Mouse (Mus musculus): Measurements from ENCODE around the gene Lrr1. TPM values are rescaled to one million over a fixed set of nuclear protein-coding genes. Genes with fewer than 3 reads are reported as not detected.

Gene Lrr1
- total and polyA plus RNA-seq, 3 experiments: 9.2 to 35.0 (median 23.8) TPM

DNA sequence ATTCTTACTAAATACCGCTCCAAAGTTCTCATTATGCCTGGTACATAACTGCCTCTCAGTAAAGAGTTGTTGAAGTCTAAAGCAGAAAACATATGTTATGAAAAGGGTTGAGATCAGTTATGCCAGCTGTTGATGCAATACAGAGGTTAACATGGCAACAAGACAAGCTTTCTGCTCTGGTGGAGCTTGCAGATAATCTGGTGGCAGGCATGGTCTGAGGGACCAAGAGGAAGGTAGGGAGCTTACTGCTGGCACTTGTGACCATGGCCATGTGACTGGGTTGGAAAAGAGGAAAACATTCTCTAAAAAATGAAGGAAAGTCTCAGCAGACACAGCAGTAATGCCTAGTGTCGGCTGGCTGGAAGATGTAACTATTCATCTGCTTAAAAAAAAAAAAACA lies 2.7 kb downstream of the Lrr1 start:
- no peak overlapping the region for H3K4me3 ChIP-seq (replicated peaks in 1 of 3; ENCODE audit: low read depth in 2 of 3, low read length in 2 of 3, poor library complexity in 1 of 3)
- H3K4me1 ChIP-seq (ENCODE audit: control insufficient read depth in 1 of 2, insufficient read depth in 2 of 2): peaks cover 3 to 20% of the 10 kb centered on the region in 2 experiments
- no peak overlapping the region for H3K27ac ChIP-seq (ENCODE audit: insufficient read depth, low read depth)
- no peaks in the 10 kb centered on the region for H3K27me3 ChIP-seq (replicated peaks)
- dilution Hi-C loops (cut with MboI; ENCODE audit: extremely low pct_ligation_motif_present, extremely low pct_unique_long_range_greater_than_20kb, low sequenced_read_pairs) (no loop called here), in situ Hi-C loops (cut with MboI; ENCODE audit: low pct_ligation_motif_present, low pct_unique_long_range_greater_than_20kb, low sequenced_read_pairs) (no loop called here)
- H3K36me3 ChIP-seq (replicated peaks in 1 of 2; ENCODE audit: control insufficient read depth in 1 of 2, insufficient read depth in 1 of 2, low read length in 1 of 2): peaks cover 15 to 41% of the 10 kb centered on the region in 2 experiments
- H3K79me2 ChIP-seq (replicated peaks; ENCODE audit: control insufficient read depth, extremely low read depth, insufficient read depth, poor library complexity, severe bottlenecking): peaks cover 18% of the 10 kb centered on the region
- H3K9ac ChIP-seq (ENCODE audit: insufficient read depth, low read depth): no peak overlapping the region
- H3K4me2 ChIP-seq (ENCODE audit: insufficient read depth, low read depth, poor library complexity, severe bottlenecking): no peak overlapping the region
- no peaks in the 10 kb centered on the region for H3K9me3 ChIP-seq (replicated peaks; ENCODE audit: low read length)
- TF ChIP-seq ZKSCAN1 (IDR thresholded peaks at IDR 0.05; ENCODE audit: borderline replicate concordance, low read depth, low read length) (no peak), ZMIZ1 (IDR thresholded peaks at IDR 0.05; ENCODE audit: low read depth, low read length) (no peak), POLR2A (IDR thresholded peaks at IDR 0.05; ENCODE audit: low read depth, low read length) (no peak), USF2 (conservative IDR thresholded peaks at IDR 0.05; ENCODE audit: low read depth, low read length) (no peak), UBTF (IDR thresholded peaks at IDR 0.05; ENCODE audit: low read depth, low read length) (no peak), MYC (IDR thresholded peaks at IDR 0.05; ENCODE audit: low read depth, low read length) (no peak), GABPA (IDR thresholded peaks at IDR 0.05; ENCODE audit: insufficient replicate concordance, low read depth, low read length) (no peak), POLR2AphosphoS2 (IDR thresholded peaks at IDR 0.05; ENCODE audit: low read depth, low read length) (no peak), JUND (conservative IDR thresholded peaks at IDR 0.05; ENCODE audit: low read depth, low read length) (no peak), EP300 (IDR thresholded peaks at IDR 0.05; ENCODE audit: low read length) (no peak), RAD21 (IDR thresholded peaks at IDR 0.05; ENCODE audit: low read depth, low read length) (no peak), JUN (IDR thresholded peaks at IDR 0.05; ENCODE audit: insufficient read depth, low read depth, low read length) (no peak), ZC3H11A (IDR thresholded peaks at IDR 0.05; ENCODE audit: low read depth, low read length) (no peak), E2F4 (IDR thresholded peaks at IDR 0.05; ENCODE audit: insufficient replicate concordance, low read depth, low read length) (no peak), MEF2A (IDR thresholded peaks at IDR 0.05; ENCODE audit: borderline replicate concordance, low read depth, low read length) (no peak)
- DNase-seq (ENCODE audit: extremely low read depth): no peak

DNA sequence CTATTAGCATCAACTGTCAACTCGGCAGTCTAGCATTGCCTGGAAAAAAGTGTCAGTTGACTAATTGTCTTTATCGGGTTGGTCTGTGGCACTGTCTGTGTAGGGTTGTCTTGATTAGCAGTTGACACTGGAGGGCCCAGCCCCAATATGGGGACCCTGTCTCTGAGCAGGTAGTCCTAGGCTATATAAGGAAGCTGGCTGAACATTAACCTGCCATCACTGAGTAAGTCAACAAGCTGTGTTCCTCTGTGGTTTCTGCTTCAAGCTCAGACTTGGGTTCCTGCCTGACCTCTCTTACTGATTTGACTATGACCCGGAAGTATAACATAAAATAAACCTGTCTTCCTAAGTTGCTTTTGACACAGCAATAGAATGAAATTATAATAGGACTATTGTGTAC lies 7.4 kb downstream of the Lrr1 start:
- TF ChIP-seq POLR2A (IDR thresholded peaks at IDR 0.05; ENCODE audit: low read depth, low read length): no peak
- no peak for TF ChIP-seq CTCF (conservative IDR thresholded peaks at IDR 0.05 in 1 of 2, IDR thresholded peaks at IDR 0.05 in 1 of 2; ENCODE audit: low read depth in 2 of 2, low read length in 2 of 2)
- no peak for TF ChIP-seq UBTF (IDR thresholded peaks at IDR 0.05; ENCODE audit: low read depth, low read length)
- TF ChIP-seq RAD21 (IDR thresholded peaks at IDR 0.05; ENCODE audit: low read depth, low read length): no peak
- TF ChIP-seq E2F4 (IDR thresholded peaks at IDR 0.05; ENCODE audit: insufficient replicate concordance, low read depth, low read length): no peak
- TF ChIP-seq ELF1 (IDR thresholded peaks at IDR 0.05; ENCODE audit: low read depth, low read length): no peak
- TF ChIP-seq BHLHE40 (IDR thresholded peaks at IDR 0.05; ENCODE audit: low read depth, low read length): no peak
- TF ChIP-seq IRF4 (IDR thresholded peaks at IDR 0.05; ENCODE audit: low read depth, low read length): no peak
- TF ChIP-seq GABPA (IDR thresholded peaks at IDR 0.05; ENCODE audit: insufficient replicate concordance, low read depth, low read length): no peak
- no peak for TF ChIP-seq JUN (IDR thresholded peaks at IDR 0.05; ENCODE audit: insufficient read depth, low read depth, low read length)
- TF ChIP-seq USF1 (IDR thresholded peaks at IDR 0.05; ENCODE audit: low read depth, low read length): no peak
- no peak for TF ChIP-seq SMC3 (IDR thresholded peaks at IDR 0.05; ENCODE audit: low read depth, low read length)
- no peak for TF ChIP-seq JUND (conservative IDR thresholded peaks at IDR 0.05; ENCODE audit: low read depth, low read length)
- TF ChIP-seq KAT2A (IDR thresholded peaks at IDR 0.05; ENCODE audit: insufficient replicate concordance, low read length): no peak
- TF ChIP-seq USF2 (conservative IDR thresholded peaks at IDR 0.05; ENCODE audit: low read depth, low read length): no peak
- no peak for TF ChIP-seq RCOR1 (conservative IDR thresholded peaks at IDR 0.05; ENCODE audit: low read depth, low read length)
- Histone ChIP-seq H3K27me3 (replicated peaks) (no peaks in the 10 kb centered on the region), H3K4me3 (replicated peaks in 1 of 3; ENCODE audit: low read depth in 2 of 3, low read length in 2 of 3, poor library complexity in 1 of 3) (no peak overlapping the region), H3K79me2 (replicated peaks; ENCODE audit: control insufficient read depth, extremely low read depth, insufficient read depth, poor library complexity, severe bottlenecking) (0 out of 2 replicates have a peak, but pooled peaks cover 5% of the 10 kb centered on the region), H3K4me1 (ENCODE audit: control insufficient read depth in 1 of 2, insufficient read depth in 2 of 2) (peaks cover 0 to 4% of the 10 kb centered on the region in 2 experiments; a peak in 1 of 4 replicates), H3K9me3 (replicated peaks; ENCODE audit: low read length) (peaks cover 3% of the 10 kb centered on the region), H3K36me3 (replicated peaks in 1 of 2; ENCODE audit: control insufficient read depth in 1 of 2, insufficient read depth in 1 of 2, low read length in 1 of 2) (peaks cover 22 to 64% of the 10 kb centered on the region in 2 experiments), H3K27ac (ENCODE audit: insufficient read depth, low read depth) (no peak overlapping the region), H3K9ac (ENCODE audit: insufficient read depth, low read depth) (no peak overlapping the region), H3K4me2 (ENCODE audit: insufficient read depth, low read depth, poor library complexity, severe bottlenecking) (no peak overlapping the region)
- in situ Hi-C loops (cut with MboI; ENCODE audit: low pct_ligation_motif_present, low pct_unique_long_range_greater_than_20kb, low sequenced_read_pairs): no loop called here
- dilution Hi-C loops (cut with MboI; ENCODE audit: extremely low pct_ligation_motif_present, extremely low pct_unique_long_range_greater_than_20kb, low sequenced_read_pairs): no loop called here
- no peak for DNase-seq (ENCODE audit: extremely low read depth)

Measured in CH12.LX (cell line).